Mouse (Mus musculus) hindbrain, embryonic 14.5 days (tissue): Measurements from ENCODE around the gene Unc5b. TPM values are rescaled to one million over a fixed set of nuclear protein-coding genes. Genes with fewer than 3 reads are reported as not detected.

Experiments
- ATAC-seq: fragments of 200-750 bp; cut with Nextera tagmentation; 2 replicates; pipeline ENCODE4 v1.8.0; 2017; ENCODE audit warnings: moderate number of reproducible peaks, mild to moderate bottlenecking, moderate TSS enrichment, moderate library complexity; ENCODE audit not compliant: low FRiP score
- DNase-seq: peaks from one replicate; pipeline ENCODE4 v3.0.0-alpha.2; 2015; ENCODE audit warnings: low spot score
- H3K27ac ChIP-seq: fragments of 300-500 bp; sonication (generic); 2 replicates; pipeline ENCODE4 v1.5.1; 2014; ENCODE audit warnings: mild to moderate bottlenecking, moderate library complexity
- H3K27me3 ChIP-seq: fragments of 300-500 bp; sonication (generic); 2 replicates; pipeline ENCODE4 v1.6.1; 2014; ENCODE audit warnings: mild to moderate bottlenecking, low read length, mixed read lengths; ENCODE audit not compliant: control insufficient read depth, insufficient read depth
- H3K36me3 ChIP-seq: fragments of 300-500 bp; sonication (generic); replicated peaks from 2 replicates; pipeline ENCODE4 v1.6.1; 2014; ENCODE audit not compliant: control insufficient read depth, insufficient read depth
- H3K4me1 ChIP-seq: fragments of 300-500 bp; sonication (generic); replicated peaks from 2 replicates; pipeline ENCODE4 v1.6.1; 2014; ENCODE audit warnings: antibody characterized with exemption, low read length, mixed read lengths; ENCODE audit not compliant: control insufficient read depth, insufficient read depth
- H3K4me2 ChIP-seq: fragments of 300-500 bp; sonication (generic); replicated peaks from 2 replicates; pipeline ENCODE4 v1.6.1; 2014; ENCODE audit warnings: mild to moderate bottlenecking, moderate library complexity
- H3K4me3 ChIP-seq: fragments of 300-500 bp; sonication (generic); replicated peaks from 2 replicates; pipeline ENCODE4 v1.5.1; 2014; ENCODE audit warnings: mild to moderate bottlenecking, low read length
- H3K9ac ChIP-seq: fragments of 300-500 bp; sonication (generic); 2 replicates; pipeline ENCODE4 v1.6.1; 2014
- H3K9me3 ChIP-seq: fragments of 300-500 bp; sonication (generic); 2 replicates; pipeline ENCODE4 v1.6.1; 2016; ENCODE audit warnings: low read length; ENCODE audit not compliant: control insufficient read depth
- WGBS: fragments of 180-500 bp; shearing (Covaris S2); extraction: QIAGEN DNeasy Blood & Tissue Kit; methylation state at CpG from one replicate; pipeline ENCODE4 v1.1.7; 2014; 5-methylcytosine and 5-hydroxymethylcytosine counted together
- polyA plus RNA-seq: library from polyadenylated mRNA; unstranded; fragments of >200 nt; fragmentation: Nextera tagmentation; extraction: Ambion mirVana; gene quantifications from 2 replicates; pipeline ENCODE4 v1.2.1, GENCODE M21; 2014

Unc5b gene
- polyA plus RNA-seq, 1 experiment from 2014 or later: 2.9 TPM

- Histone ChIP-seq H3K4me1 (peaks cover 9% of the 10 kb centered on the region), H3K9me3 (no peaks in the 10 kb centered on the region), H3K36me3 (no peaks in the 10 kb centered on the region), H3K4me3 (no peak overlapping the region), H3K4me2 (no peak overlapping the region), H3K27me3 (peaks cover 40% of the 10 kb centered on the region), H3K9ac (no peak overlapping the region), H3K27ac (no peak overlapping the region)
- ATAC-seq: no peak
- no peak for DNase-seq
- WGBS: 60% methylated on average over 8 of the region's 8 CpGs
These were observed 7.6 kb downstream of the Unc5b start for GRCm38 (mm10) chr10:60823744-60824143.

GRCm38 (mm10) chr10:60822641-60823425, 8.5 kb downstream of the Unc5b start:
- Histone ChIP-seq H3K4me3 (no peak overlapping the region), H3K27me3 (peaks cover 30% of the 10 kb centered on the region), H3K4me1 (peaks cover 9% of the 10 kb centered on the region), H3K9ac (no peak overlapping the region), H3K9me3 (no peaks in the 10 kb centered on the region), H3K27ac (no peak overlapping the region), H3K4me2 (no peak overlapping the region), H3K36me3 (no peaks in the 10 kb centered on the region)
- ATAC-seq (no peak), DNase-seq (no peak)
- WGBS: 77% methylated on average over 17 of the region's 17 CpGs

GRCm38 (mm10) chr10:60821736-60822358, 9.5 kb downstream of the Unc5b start:
- no peak overlapping the region for H3K27ac ChIP-seq
- DNase-seq: no peak
- peaks cover 9% of the 10 kb centered on the region for H3K4me1 ChIP-seq
- no peak overlapping the region for H3K9ac ChIP-seq
- no peak overlapping the region for H3K4me2 ChIP-seq
- no peak overlapping the region for H3K4me3 ChIP-seq
- peak; percentile 35; the same call in 1 of the 2 replicates for ATAC-seq
- WGBS: 26% methylated on average over 7 of the region's 7 CpGs
- no peaks in the 10 kb centered on the region for H3K9me3 ChIP-seq
- no peaks in the 10 kb centered on the region for H3K36me3 ChIP-seq
- H3K27me3 ChIP-seq: peaks cover 21% of the 10 kb centered on the region

GRCm38 (mm10) chr10:60821311-60821710, 10.1 kb downstream of the Unc5b start:
- H3K4me2 ChIP-seq: no peak overlapping the region
- no peaks in the 10 kb centered on the region for H3K36me3 ChIP-seq
- DNase-seq (no peak), ATAC-seq (no peak)
- H3K9me3 ChIP-seq: no peaks in the 10 kb centered on the region
- no peak overlapping the region for H3K4me3 ChIP-seq
- H3K27me3 ChIP-seq: peaks cover 17% of the 10 kb centered on the region
- no peak overlapping the region for H3K27ac ChIP-seq
- H3K4me1 ChIP-seq: peaks cover 8% of the 10 kb centered on the region
- H3K9ac ChIP-seq: no peak overlapping the region

- H3K9ac ChIP-seq: no peak overlapping the region
- ATAC-seq (no peak), DNase-seq (no peak)
- H3K9me3 ChIP-seq: no peaks in the 10 kb centered on the region
- WGBS: 76% methylated on average over 11 of the region's 11 CpGs
- H3K27me3 ChIP-seq: peaks cover 10% of the 10 kb centered on the region; the same call in 1 of the 2 replicates
- H3K4me3 ChIP-seq: no peak overlapping the region
- no peaks in the 10 kb centered on the region for H3K36me3 ChIP-seq
- no peak overlapping the region for H3K27ac ChIP-seq
- H3K4me2 ChIP-seq: no peak overlapping the region
- H3K4me1 ChIP-seq: peaks cover 14% of the 10 kb centered on the region
These were observed 10.8 kb downstream of the Unc5b start for GRCm38 (mm10) chr10:60820552-60820951.

GRCm38 (mm10) chr10:60819654-60820192, 11.7 kb downstream of the Unc5b start:
- no peak overlapping the region for H3K9ac ChIP-seq
- H3K36me3 ChIP-seq: no peaks in the 10 kb centered on the region
- H3K27me3 ChIP-seq: 0 out of 2 replicates have a peak, but pooled peaks cover 13% of the 10 kb centered on the region
- no peak overlapping the region for H3K4me3 ChIP-seq
- peaks cover 20% of the 10 kb centered on the region for H3K4me1 ChIP-seq
- DNase-seq (no peak), ATAC-seq (no peak)
- no peak overlapping the region for H3K4me2 ChIP-seq
- 86% methylated on average over 12 of the region's 12 CpGs for WGBS
- H3K9me3 ChIP-seq: no peaks in the 10 kb centered on the region
- H3K27ac ChIP-seq: no peak overlapping the region

GRCm38 (mm10) chr10:60819179-60819578, 12.2 kb downstream of the Unc5b start:
- Histone ChIP-seq H3K4me3 (no peak overlapping the region), H3K4me1 (peaks cover 26% of the 10 kb centered on the region), H3K36me3 (no peaks in the 10 kb centered on the region), H3K4me2 (no peak overlapping the region), H3K27ac (no peak overlapping the region), H3K27me3 (0 out of 2 replicates have a peak, but pooled peaks cover 16% of the 10 kb centered on the region), H3K9me3 (no peaks in the 10 kb centered on the region), H3K9ac (no peak overlapping the region)
- 70% methylated on average over 5 of the region's 5 CpGs for WGBS
- ATAC-seq (no peak), DNase-seq (no peak)

- Histone ChIP-seq H3K9me3 (no peaks in the 10 kb centered on the region), H3K4me3 (no peak overlapping the region), H3K4me2 (no peak overlapping the region), H3K27ac (no peak overlapping the region), H3K9ac (no peak overlapping the region), H3K27me3 (peaks cover 15% of the 10 kb centered on the region; the same call in 1 of the 2 replicates), H3K36me3 (no peaks in the 10 kb centered on the region), H3K4me1 (peaks cover 31% of the 10 kb centered on the region)
- ATAC-seq: no peak
- WGBS: 95% methylated on average over 7 of the region's 7 CpGs
- DNase-seq: no peak
These were observed 12.7 kb downstream of the Unc5b start for GRCm38 (mm10) chr10:60818708-60819107.

- ATAC-seq (no peak), DNase-seq (no peak)
- no peaks in the 10 kb centered on the region for H3K36me3 ChIP-seq
- peaks cover 16% of the 10 kb centered on the region for H3K27me3 ChIP-seq
- no peaks in the 10 kb centered on the region for H3K9me3 ChIP-seq
- no peak overlapping the region for H3K27ac ChIP-seq
- 93% methylated on average over 6 of the region's 6 CpGs for WGBS
- no peak overlapping the region for H3K9ac ChIP-seq
- H3K4me1 ChIP-seq: peaks cover 33% of the 10 kb centered on the region
- H3K4me2 ChIP-seq: no peak overlapping the region
- no peak overlapping the region for H3K4me3 ChIP-seq
These were observed 13.5 kb downstream of the Unc5b start for GRCm38 (mm10) chr10:60817868-60818267.
